Mouse (Mus musculus): ENCODE data around the gene Umad1.

Gene Umad1

GRCm38 (mm10) chr6:8367675-8368074, 108.6 kb downstream of the Umad1 start:
- no peak for DNase-seq (ENCODE audit: low spot score in 2 of 2)

DNA sequence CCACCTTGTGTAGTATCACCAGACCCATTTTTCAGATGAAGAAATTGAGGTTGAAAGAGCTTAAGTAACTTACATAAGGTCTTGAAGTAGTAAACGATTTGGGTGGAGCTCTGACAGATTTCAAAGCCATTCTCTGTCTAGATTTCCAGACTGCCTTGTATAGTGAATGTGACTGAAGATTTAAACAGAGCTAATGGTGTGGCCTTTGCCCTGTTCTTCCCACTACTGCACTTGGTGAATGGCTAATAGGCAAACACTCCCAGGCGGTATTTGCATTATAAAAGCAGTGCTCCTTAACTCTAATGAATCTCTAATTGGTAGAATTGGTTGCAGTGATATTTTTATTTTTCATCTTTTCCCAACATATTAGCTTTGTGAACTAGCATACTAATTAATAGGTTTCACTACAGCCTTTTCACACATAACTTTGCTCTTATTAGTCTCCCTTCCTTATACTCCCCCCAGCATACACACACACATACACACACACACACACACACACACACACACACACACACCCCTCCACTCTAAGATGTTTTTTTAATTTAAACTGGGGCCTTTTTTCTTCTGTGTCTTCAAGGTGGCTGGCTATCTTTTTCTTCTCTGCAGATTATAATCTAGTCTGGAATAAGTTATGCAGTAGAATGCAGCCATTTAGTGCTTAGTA, 109.2 kb downstream of the Umad1 start:
- no peak for DNase-seq (ENCODE audit: low spot score in 2 of 2)

GRCm38 (mm10) chr6:8370624-8371023, 111.5 kb downstream of the Umad1 start:
- DNase-seq (ENCODE audit: low spot score in 2 of 2), result no peak

- no peak for DNase-seq (ENCODE audit: low spot score in 2 of 2)
These were observed 114.0 kb downstream of the Umad1 start for GRCm38 (mm10) chr6:8373051-8373450.

GRCm38 (mm10) chr6:8373851-8374250, 114.8 kb downstream of the Umad1 start:
- DNase-seq (ENCODE audit: low spot score in 2 of 2), result no peak

- DNase-seq (ENCODE audit: low spot score in 2 of 2), result no peak
These were observed 115.2 kb downstream of the Umad1 start for GRCm38 (mm10) chr6:8374290-8374689.

DNA sequence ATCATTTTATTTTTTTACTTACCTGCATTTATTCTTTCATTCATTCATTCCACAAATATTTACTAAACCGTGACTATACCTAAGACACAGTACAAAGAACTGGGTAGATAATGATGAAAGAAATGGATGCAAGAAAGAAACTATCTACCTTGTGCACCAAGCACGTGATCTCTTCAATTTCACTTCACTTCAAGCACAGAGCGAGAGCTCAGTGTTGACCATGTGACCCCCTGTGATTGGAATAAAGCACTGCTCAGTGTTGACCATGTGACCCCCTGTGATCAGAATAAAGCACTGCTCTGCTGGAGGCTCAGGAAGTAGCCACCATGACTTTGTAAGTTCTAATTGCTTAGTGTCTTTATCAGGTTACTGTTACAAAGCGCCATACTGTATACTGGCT, 115.6 kb downstream of the Umad1 start:
- DNase-seq (ENCODE audit: low spot score in 2 of 2), result no peak

GRCm38 (mm10) chr6:8376351-8376750, 117.3 kb downstream of the Umad1 start:
- DNase-seq (ENCODE audit: low spot score in 2 of 2), result no peak

DNA sequence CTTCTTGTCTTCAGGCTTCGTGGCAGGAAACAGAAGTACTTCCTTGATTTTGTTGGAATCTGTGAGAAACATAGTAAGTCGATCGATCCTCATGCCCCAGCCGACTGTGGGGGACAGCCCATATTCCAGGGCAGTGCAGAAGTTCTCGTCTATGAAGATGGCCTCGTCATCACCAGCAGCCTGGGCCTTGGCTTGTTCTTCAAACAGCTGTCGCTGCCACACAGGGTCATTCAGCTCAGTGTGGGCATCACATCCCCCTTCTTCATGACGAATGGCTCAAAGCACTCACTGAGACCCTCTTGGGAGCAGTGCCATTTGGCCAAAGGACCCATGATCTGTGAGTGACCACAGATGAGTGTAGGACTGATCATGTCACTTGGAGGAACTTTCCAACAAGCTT, 118.6 kb downstream of the Umad1 start:
- DNase-seq (ENCODE audit: low spot score in 2 of 2), result no peak

DNA sequence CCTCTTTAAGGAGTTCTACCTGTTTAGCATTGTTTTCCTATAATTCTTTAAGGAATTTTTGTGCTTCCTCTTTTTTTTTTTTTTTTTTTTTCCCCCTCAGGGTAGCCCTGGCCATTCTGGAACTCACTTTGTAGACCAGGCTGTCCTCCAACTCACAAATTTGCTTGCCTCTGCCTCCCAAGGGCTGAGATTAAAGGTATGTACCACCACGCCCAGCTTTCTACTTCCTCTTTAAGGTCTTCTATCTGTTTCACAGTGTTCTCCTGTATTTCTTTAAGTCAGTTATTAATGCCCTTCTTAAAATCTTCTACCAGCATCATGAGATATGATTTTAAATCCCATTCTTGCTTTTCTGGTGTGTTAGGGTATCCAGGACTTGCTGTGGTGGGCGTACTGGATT, 130.2 kb downstream of the Umad1 start:
- no peak for DNase-seq (ENCODE audit: low spot score in 2 of 2)

DNA sequence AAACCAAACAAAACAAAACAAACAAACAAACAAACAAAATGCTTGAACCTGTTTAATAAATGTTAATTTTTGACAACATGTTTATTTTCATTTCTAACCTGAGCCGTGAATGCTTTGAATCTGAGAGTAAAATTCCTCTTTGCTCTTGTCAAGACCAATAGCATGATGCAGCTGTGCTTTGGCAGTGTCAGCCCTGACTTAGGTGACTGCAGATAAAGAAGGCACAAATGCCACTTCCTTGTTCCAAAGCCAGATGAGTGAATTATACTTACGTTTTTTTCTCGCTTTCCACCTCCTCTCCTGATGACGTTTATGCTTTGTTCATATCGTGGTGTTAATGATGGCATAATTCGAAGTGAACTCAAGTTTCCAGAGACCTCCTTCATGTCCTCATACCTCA, 131.2 kb downstream of the Umad1 start:
- no peak for DNase-seq (ENCODE audit: low spot score in 2 of 2)

- no peak for DNase-seq (ENCODE audit: low spot score in 2 of 2)
These were observed 131.8 kb downstream of the Umad1 start for GRCm38 (mm10) chr6:8390935-8391334.

DNA sequence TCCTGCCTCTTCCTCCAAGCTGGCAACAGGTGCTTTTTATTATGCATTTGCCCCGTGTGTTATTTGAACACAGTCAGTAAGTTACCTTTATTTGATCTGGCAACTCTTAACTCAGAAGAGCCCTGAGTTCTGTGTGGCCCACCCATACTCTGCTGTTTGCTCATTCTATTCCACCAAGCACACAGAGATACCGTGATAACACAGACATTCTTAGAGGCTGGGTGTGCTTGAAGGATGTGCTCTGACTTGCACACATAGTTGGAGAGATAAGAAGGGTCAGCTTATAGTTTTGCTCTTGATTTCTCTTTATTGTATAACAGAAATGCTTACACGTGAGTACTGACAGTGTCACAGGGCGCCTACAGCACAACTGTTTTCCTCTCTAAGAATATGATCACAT, 133.9 kb downstream of the Umad1 start:
- DNase-seq (ENCODE audit: low spot score in 2 of 2), result no peak

DNA sequence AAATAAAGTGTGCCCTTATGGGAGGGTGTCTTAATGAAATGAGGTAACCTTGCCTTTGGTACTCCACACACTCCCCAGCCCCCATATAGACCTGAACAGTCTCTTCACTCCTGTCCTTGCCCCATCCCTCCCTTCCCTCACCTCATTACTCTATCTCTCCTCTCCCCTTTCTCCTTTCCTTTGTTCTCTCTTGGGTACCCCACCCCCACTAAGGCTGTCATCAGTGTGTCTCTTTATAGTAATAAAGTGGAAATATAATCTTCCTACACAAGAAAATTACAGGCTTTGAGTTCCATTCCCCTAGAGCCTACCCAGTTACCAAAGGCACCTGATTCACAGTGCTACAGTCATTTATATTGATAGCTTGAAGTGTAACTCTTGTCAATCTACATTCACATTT, 135.0 kb downstream of the Umad1 start:
- DNase-seq (ENCODE audit: low spot score in 2 of 2), result no peak

DNA sequence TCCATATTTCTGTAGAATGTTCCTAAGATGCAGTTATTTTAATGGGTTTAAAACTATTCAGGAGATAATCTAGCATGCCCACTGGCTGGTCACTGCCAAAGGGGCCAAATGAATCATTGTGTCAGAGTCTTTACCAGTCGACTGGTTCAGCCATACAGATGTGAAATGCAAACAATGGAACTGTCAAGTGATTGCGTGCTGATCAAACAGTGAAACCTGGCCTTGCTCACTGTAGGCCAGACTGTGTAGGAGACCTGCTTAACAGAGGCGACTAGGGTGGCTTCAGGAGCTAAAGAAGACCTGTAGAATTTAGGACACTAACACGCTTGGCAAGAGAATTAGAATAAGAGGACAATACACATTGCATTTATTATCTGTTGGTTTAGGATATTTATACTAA, 136.0 kb downstream of the Umad1 start:
- DNase-seq (ENCODE audit: low spot score in 2 of 2), result no peak

- DNase-seq (ENCODE audit: low spot score in 2 of 2), result no peak
These were observed 138.2 kb downstream of the Umad1 start for GRCm38 (mm10) chr6:8397252-8397651.

- no peak for DNase-seq (ENCODE audit: low spot score in 2 of 2)
These were observed 140.6 kb downstream of the Umad1 start for GRCm38 (mm10) chr6:8399710-8400109.

DNA sequence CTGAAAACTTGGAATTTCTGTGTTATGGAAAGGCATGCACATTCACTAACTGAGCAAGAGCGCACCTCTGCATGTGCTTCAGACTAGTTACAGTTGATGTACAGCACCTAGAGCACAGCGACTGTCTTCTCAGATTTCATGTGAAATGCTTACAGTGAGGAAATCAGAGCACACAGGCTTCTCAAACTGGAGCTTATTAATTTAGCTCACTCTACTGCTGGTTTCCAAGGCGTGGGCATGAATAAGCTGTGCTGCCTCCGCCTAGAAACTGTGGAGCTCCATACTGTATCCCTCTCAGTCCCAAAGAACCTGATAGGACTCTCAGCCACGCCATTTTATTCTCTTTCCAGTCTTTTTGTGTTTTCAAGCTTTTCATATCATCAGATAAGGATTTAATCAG, 144.0 kb downstream of the Umad1 start:
- DNase-seq (ENCODE audit: low spot score in 2 of 2), result no peak

DNA sequence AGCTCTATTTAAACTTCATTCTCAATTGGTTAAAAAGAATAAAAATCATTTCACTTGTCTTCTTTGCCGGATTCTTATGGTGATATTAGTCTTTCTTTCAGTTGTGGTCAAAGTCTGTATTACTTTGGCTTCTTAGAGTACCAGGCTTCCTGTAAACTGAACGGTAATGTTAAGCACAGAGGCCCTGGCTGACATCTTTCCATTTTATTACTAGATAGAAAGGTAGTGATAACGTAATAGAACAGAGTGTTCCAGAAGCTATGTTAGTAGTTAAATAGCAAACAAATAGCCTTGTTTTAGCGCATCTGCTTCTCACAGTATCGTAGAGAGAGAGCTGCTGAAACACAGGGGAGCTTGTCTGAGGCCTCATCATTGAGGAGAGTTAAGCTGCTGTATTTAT, 146.8 kb downstream of the Umad1 start:
- no peak for DNase-seq (ENCODE audit: low spot score in 2 of 2)

- no peak for DNase-seq (ENCODE audit: low spot score in 2 of 2)
These were observed 149.2 kb downstream of the Umad1 start for GRCm38 (mm10) chr6:8408332-8408731.

DNA sequence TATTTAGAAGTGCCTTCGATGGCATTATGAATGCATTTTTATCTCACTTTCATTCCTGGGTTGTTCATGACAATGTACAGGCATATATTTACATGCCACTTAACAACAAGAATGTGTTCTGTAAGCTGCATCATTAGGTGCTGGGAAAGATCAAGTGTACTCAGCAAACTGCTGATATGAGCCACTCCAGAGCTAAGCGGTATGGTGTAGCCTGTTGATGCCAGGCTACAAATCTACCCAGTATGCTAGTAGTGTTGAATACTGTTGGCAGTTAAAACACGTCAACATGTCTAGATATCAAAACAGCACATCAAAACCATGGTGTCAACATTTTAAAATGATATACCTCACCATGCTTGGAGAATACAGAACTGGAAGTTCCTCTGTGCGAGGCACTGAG, 150.8 kb downstream of the Umad1 start:
- DNase-seq (ENCODE audit: low spot score in 2 of 2), result no peak

GRCm38 (mm10) chr6:8412845-8413598, 153.9 kb downstream of the Umad1 start:
- no peak for DNase-seq (ENCODE audit: low spot score in 2 of 2)

- no peak for DNase-seq (ENCODE audit: low spot score in 2 of 2)
These were observed 154.9 kb downstream of the Umad1 start for GRCm38 (mm10) chr6:8414020-8414419.

DNA sequence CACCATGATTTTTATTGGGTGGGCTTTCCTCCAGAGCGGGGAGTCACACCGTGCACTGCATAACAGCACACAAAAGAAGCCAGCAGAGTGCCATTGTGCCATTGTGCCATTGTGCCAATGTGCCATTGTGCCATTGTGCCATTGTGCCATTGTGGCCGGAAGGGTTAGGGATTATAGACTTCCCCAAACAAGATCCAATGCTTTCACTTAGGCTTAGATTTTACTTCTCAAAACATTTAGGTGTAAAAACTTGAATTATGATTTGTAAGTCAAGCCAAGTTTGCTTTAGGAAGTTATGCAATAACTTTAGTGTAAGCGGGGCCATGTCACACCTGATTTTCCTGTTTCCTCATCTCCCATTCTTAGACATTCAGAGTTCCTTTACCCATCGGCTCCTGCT, 156.7 kb downstream of the Umad1 start:
- DNase-seq (ENCODE audit: low spot score in 2 of 2), result no peak
